Mouse (Mus musculus): ENCODE data around the gene Ankrd52. TPM values are rescaled to one million over a fixed set of nuclear protein-coding genes. Genes with fewer than 3 reads are reported as not detected.

Gene Ankrd52
- polyA plus RNA-seq, 1 experiment from 2014 or later = 9.6 TPM

DNA sequence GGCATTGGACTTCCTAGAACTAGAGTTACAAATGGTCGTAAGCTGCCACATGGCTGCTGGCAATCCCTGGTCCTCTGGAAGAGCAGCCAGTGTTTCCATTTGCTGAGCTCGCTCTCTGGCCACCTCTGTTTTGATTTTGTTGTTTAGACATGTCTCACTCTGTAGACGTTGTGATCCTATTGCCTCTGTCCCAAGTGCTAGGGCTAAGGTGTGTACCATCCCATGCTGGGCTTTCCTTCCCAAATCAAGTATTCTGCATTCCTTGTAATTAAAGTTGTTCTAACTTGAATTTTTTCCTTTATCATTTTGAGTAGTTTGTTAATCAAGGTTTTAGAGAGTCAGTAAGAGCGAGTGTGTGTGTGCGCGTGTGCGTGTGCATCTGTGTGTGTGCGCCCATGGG lies 29.4 kb upstream of the Ankrd52 start:
- Histone ChIP-seq H3K27ac (no peak overlapping the region), H3K36me3 (peaks cover 68% of the 10 kb centered on the region), H3K4me1 (replicated peaks) (peaks cover 3% of the 10 kb centered on the region; the same call in 1 of the 2 replicates), H3K4me3 (no peak overlapping the region), H3K27me3 (ENCODE audit: insufficient read depth, poor library complexity, severe bottlenecking) (no peaks in the 10 kb centered on the region), H3K9me3 (no peaks in the 10 kb centered on the region)
- DNase-seq (ENCODE audit: low spot score) = no peak
- 93% methylated on average over 8 of the region's 8 CpGs for WGBS

DNA sequence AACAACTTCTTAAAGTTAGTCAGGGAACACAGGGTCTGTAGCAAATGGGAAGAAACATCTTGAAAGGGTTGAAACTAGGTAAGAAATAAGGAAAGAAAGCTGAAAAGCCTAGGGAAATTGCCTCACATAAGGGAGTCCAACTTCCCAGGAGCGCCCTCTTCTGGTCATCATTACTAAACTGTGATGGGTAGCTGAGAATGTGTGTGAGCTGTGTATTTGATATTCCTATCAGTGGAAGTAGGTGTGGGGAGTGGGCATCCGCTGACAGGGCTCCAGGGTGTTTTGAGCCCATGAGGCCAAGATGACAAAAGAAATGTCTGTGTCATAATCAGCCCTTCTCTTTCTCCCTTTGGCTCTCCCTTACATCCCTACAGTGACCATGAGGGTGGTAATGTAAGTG lies 18.1 kb upstream of the Ankrd52 start:
- Histone ChIP-seq H3K4me3 (no peak overlapping the region), H3K27me3 (ENCODE audit: insufficient read depth, poor library complexity, severe bottlenecking) (no peaks in the 10 kb centered on the region), H3K9me3 (no peaks in the 10 kb centered on the region), H3K4me1 (replicated peaks) (no peaks in the 10 kb centered on the region), H3K27ac (no peak overlapping the region), H3K36me3 (peaks cover 97% of the 10 kb centered on the region)
- no peak for DNase-seq (ENCODE audit: low spot score)
- 57% methylated on average over 2 of the region's 2 CpGs for WGBS

DNA sequence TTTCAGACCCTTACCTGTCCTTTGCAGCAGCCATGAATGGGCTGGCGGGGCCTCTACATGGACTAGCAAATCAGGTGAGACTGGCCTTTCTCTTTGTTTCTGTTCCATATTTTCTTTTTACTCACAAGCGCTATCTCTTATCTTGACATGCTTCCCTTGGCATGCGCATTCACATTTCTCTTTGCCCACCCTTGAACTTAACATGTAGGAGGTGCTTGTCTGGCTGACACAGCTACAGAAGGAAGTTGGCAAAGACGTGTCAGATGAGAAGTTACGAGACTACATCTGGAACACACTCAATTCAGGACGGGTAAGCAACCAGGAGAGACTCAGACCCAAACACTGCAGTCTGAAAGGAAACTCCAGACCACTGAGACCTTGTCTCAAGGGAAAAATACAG lies 17.7 kb upstream of the Ankrd52 start:
- H3K27ac ChIP-seq = no peak overlapping the region
- no peaks in the 10 kb centered on the region for H3K4me1 ChIP-seq (replicated peaks)
- peaks cover 97% of the 10 kb centered on the region for H3K36me3 ChIP-seq
- no peak overlapping the region for H3K4me3 ChIP-seq
- 94% methylated on average over 6 of the region's 6 CpGs for WGBS
- H3K27me3 ChIP-seq (ENCODE audit: insufficient read depth, poor library complexity, severe bottlenecking) = no peaks in the 10 kb centered on the region
- DNase-seq (ENCODE audit: low spot score) = no peak
- H3K9me3 ChIP-seq = no peaks in the 10 kb centered on the region

DNA sequence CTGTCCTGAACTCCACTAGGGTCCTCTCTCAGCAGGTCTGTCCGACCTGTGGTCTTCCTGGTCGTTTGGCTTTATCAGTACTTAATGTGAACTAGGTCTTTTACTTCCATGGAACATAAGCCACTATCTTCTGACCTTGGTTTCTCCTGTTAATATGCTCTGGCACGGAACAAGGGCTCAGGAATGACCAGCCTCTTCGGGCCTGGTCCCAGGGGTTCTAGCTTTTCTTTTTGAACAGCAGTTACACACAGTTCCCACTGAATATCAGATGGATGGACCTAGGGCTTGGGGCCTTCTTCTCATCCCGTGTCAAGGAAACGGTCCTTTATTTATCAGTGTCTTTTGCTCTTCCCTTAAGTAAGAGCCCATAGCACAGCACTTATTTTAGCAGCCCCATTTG lies 15.1 kb upstream of the Ankrd52 start:
- H3K36me3 ChIP-seq = peaks cover 89% of the 10 kb centered on the region
- DNase-seq (ENCODE audit: low spot score) = no peak
- 91% methylated on average over 6 of the region's 6 CpGs for WGBS
- H3K4me1 ChIP-seq (replicated peaks) = no peaks in the 10 kb centered on the region
- H3K27ac ChIP-seq = no peak overlapping the region
- H3K9me3 ChIP-seq = no peaks in the 10 kb centered on the region
- no peaks in the 10 kb centered on the region for H3K27me3 ChIP-seq (ENCODE audit: insufficient read depth, poor library complexity, severe bottlenecking)
- no peak overlapping the region for H3K4me3 ChIP-seq

DNA sequence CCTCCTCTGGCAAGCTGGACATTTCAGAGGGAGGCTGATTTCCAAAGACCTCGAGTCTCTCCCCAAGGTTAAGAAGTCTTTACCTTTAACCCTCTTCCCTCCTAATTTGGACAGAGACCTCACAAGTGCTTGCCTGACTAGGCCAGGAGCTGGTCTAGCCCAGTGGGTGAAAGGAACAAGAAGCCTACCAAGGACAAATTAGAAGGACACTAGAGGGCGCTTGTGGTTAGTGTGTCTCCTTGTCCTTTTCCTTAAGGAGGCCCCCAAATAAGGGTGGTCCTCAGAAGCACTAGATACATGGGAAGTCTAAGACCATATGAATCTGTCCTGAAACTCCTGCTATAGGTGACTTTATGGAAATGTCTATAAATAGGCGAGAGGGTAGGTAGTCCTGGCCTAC lies 14.3 kb upstream of the Ankrd52 start:
- DNase-seq (ENCODE audit: low spot score) = peak; percentile 23
- H3K36me3 ChIP-seq = peaks cover 81% of the 10 kb centered on the region
- H3K4me1 ChIP-seq (replicated peaks) = peaks cover 2% of the 10 kb centered on the region
- WGBS = 53% methylated on average over 3 of the region's 3 CpGs
- H3K27me3 ChIP-seq (ENCODE audit: insufficient read depth, poor library complexity, severe bottlenecking) = no peaks in the 10 kb centered on the region
- H3K9me3 ChIP-seq = no peaks in the 10 kb centered on the region
- H3K27ac ChIP-seq = no peak overlapping the region
- no peak overlapping the region for H3K4me3 ChIP-seq

DNA sequence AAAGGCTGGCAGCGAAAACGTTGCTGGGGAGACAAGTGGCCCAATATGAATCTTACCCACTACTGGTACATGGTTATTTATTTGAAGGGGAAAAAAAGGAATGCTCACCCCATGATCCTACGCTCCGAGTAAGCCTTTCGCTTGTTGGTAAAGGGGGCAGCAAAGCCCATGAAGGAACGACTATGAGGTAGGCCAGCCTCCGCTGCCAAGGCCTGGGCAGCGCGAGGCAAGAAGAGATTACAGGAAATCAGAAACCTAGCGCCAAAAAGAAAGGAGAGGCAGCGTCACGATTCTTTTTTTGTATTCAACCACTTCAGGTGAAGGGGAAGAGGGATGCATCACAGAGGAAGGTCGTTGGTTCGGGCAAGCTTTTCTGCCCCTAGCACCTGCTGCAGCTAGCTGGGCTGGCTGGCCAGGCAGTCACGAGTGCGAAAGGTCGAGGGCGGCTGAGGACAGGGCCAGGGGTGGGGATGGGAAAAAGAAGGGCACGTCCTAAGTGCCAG lies 9.0 kb upstream of the Ankrd52 start:
- peaks cover 25% of the 10 kb centered on the region for H3K4me1 ChIP-seq (replicated peaks)
- peaks cover 28% of the 10 kb centered on the region for H3K36me3 ChIP-seq
- no peak for DNase-seq (ENCODE audit: low spot score)
- no peaks in the 10 kb centered on the region for H3K27me3 ChIP-seq (ENCODE audit: insufficient read depth, poor library complexity, severe bottlenecking)
- H3K27ac ChIP-seq = peak overlapping the region; percentile 89
- H3K9me3 ChIP-seq = no peaks in the 10 kb centered on the region
- peak overlapping the region; percentile 80 for H3K4me3 ChIP-seq
- WGBS = 17% methylated on average over 19 of the region's 19 CpGs

DNA sequence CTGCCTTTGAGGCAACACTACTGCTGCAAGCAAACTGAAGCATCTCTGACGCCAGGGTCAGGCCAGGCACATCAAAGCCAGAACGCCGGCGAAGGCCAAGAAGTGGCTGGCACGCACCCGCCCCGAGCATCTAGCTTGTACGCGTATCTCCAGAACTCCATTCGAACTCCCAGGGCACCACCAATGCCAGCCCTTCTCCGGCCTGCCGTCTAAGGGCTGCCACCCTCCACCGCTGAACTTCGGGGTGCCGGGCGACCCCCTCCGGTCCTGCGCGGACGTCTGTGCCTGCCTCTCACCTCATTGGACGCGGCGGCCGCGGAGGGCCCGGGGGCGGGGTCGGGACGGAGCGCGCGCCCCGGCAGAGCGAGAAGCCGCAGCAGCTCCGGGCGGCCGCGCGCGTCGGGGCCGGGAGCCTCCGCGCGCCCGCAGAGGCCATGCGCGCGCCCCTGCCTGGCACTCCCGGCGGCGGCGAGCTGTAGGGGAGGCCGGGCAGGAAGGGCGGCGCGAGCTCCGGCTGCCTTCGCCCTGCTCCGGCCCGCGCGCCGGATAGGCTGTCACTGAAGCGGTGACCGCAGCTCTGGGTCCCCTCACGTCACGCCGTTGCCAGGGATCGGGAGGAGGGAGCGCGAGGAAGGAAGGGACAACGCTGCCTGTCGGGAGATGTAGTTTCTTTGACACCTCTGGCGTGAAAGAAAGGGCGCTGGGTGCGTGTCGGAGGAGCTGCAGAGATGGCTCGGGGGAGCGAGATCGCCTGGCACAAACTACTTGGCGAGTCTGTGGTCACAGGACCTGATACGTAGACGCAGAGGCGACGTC lies 8.3 kb upstream of the Ankrd52 start, which contains the start of gene Coq10a:
Gene Coq10a (minus strand): TSS at position 596 of the 816 bp plus-strand sequence.
- DNase-seq (ENCODE audit: low spot score) = peak; percentile 92
- H3K27me3 ChIP-seq (ENCODE audit: insufficient read depth, poor library complexity, severe bottlenecking) = no peaks in the 10 kb centered on the region
- H3K4me3 ChIP-seq = peak within 1 kb of the TSS; percentile 80
- H3K27ac ChIP-seq = peak within 1 kb of the TSS; percentile 89
- no peaks in the 10 kb centered on the region for H3K9me3 ChIP-seq
- under 1% methylated on average over 87 of the region's 87 CpGs for WGBS
- peaks cover 21% of the 10 kb centered on the region for H3K36me3 ChIP-seq
- H3K4me1 ChIP-seq (replicated peaks) = peaks cover 25% of the 10 kb centered on the region

DNA sequence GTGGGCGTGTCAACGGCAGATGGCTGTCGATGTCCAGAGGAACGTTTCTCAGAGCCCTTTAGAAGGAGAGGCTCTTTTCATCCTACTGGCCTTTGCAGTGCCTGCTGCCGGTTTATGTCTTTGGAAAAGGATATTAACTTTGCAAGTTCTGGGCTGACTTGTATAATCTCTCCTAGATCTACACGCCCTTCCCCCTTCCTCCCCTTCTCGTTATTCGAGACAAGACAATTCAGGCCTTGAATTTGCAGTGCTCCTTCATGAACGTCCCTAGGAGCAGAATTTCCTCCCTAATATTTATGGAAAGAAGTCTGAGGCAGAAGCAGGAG lies 7.7 kb upstream of the Ankrd52 start:
- H3K4me1 ChIP-seq (replicated peaks) = peaks cover 25% of the 10 kb centered on the region
- H3K9me3 ChIP-seq = no peaks in the 10 kb centered on the region
- DNase-seq (ENCODE audit: low spot score) = no peak
- peaks cover 15% of the 10 kb centered on the region for H3K36me3 ChIP-seq
- peak overlapping the region; percentile 89 for H3K27ac ChIP-seq
- peak overlapping the region; percentile 80 for H3K4me3 ChIP-seq
- H3K27me3 ChIP-seq (ENCODE audit: insufficient read depth, poor library complexity, severe bottlenecking) = no peaks in the 10 kb centered on the region
- 9% methylated on average over 9 of the region's 9 CpGs for WGBS

DNA sequence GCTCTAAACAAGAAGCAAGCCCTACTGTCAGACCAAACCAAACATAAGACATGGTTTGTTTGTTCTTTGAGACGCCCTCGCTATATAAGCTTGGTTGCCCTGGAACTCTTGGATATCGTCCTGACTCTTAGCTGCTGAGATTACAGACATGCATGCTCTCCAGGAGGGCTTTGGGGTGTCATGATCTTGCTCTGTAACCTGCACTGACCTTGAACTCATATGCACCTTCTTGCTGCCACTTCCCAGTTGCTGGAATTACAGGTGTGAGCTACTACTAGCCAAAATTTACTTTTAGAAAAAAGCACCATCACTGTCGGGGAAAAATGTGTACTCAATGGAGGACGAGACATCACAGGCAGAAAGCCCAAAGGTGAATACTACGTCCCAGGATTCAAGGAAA lies 7.3 kb upstream of the Ankrd52 start:
- no peak for DNase-seq (ENCODE audit: low spot score)
- Histone ChIP-seq H3K36me3 (peaks cover 11% of the 10 kb centered on the region), H3K27me3 (ENCODE audit: insufficient read depth, poor library complexity, severe bottlenecking) (no peaks in the 10 kb centered on the region), H3K4me3 (peak overlapping the region; percentile 80), H3K27ac (peak overlapping the region; percentile 89), H3K9me3 (no peaks in the 10 kb centered on the region), H3K4me1 (replicated peaks) (peaks cover 25% of the 10 kb centered on the region)
- WGBS = 85% methylated on average over 6 of the region's 6 CpGs

DNA sequence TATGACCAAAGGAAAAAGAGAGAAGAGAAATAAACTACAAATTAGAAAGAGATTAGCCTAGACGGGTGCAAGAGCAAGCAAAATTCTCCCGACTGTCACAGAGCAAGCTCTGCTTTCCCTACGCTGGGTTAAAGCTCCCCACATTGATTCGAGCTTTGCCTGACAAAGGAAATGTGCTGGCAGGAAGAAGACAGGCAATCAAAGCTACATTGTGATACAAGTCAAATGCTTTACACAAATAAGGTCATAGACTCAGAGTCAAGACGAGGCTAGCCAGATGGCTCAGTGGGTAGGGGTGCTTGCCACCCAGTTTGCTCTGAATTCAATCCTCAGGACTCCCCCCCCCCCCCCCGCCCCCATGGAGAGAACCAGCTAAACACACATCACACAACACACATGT lies 6.9 kb upstream of the Ankrd52 start:
- Histone ChIP-seq H3K36me3 (peaks cover 8% of the 10 kb centered on the region), H3K4me3 (no peak overlapping the region), H3K9me3 (no peaks in the 10 kb centered on the region), H3K27ac (no peak overlapping the region), H3K27me3 (ENCODE audit: insufficient read depth, poor library complexity, severe bottlenecking) (no peaks in the 10 kb centered on the region), H3K4me1 (replicated peaks) (peaks cover 25% of the 10 kb centered on the region)
- WGBS = 69% methylated on average over 5 of the region's 6 CpGs
- no peak for DNase-seq (ENCODE audit: low spot score)

DNA sequence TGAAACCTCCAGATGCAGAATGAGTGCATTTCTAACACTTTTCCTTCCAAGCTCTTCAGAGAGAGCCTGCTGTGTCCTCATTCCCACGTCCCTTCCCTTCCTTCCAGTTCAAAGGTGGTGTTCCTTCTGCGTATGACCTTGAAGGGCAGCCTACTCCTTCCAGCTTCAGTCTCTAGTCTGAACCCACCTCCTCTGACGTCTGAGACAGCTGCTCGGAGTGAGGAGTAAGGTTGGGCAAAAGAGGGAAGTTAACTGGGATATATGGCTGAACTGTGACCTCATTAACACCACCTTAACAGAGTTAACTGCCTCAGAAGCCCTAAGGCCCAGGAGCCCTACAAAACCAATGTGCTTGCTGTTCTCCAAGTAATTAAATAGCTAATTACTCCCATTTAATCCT lies 6.3 kb upstream of the Ankrd52 start:
- Histone ChIP-seq H3K4me1 (replicated peaks) (peaks cover 25% of the 10 kb centered on the region), H3K9me3 (no peaks in the 10 kb centered on the region), H3K27ac (no peak overlapping the region), H3K27me3 (ENCODE audit: insufficient read depth, poor library complexity, severe bottlenecking) (no peaks in the 10 kb centered on the region), H3K4me3 (no peak overlapping the region), H3K36me3 (peaks cover 2% of the 10 kb centered on the region; the same call in 1 of the 2 replicates)
- 67% methylated on average over 4 of the region's 4 CpGs for WGBS
- no peak for DNase-seq (ENCODE audit: low spot score)

DNA sequence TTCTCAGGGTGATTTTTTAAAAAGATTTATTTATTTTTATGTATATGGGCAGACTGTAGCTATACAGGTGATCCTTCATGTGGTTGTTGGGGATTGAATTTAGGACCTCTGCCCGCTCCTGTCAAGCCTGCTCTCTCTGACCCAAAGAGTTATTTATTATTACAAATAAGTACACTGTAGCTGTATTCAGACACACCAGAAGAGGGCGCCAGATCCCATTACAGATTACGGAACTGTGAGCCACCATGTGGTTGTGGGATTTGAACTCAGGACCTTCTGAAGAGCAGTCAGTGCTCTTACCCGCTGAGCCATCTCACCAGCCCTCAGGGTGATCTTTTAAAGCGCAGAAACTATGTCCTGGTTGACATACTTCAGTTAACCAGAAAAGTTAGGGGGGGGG lies 4.8 kb upstream of the Ankrd52 start:
- Histone ChIP-seq H3K36me3 (no peaks in the 10 kb centered on the region), H3K4me1 (replicated peaks) (peaks cover 35% of the 10 kb centered on the region), H3K27me3 (ENCODE audit: insufficient read depth, poor library complexity, severe bottlenecking) (no peaks in the 10 kb centered on the region), H3K27ac (no peak overlapping the region), H3K9me3 (no peaks in the 10 kb centered on the region), H3K4me3 (no peak overlapping the region)
- no peak for DNase-seq (ENCODE audit: low spot score)
- WGBS = 79% methylated on average over 5 of the region's 5 CpGs

DNA sequence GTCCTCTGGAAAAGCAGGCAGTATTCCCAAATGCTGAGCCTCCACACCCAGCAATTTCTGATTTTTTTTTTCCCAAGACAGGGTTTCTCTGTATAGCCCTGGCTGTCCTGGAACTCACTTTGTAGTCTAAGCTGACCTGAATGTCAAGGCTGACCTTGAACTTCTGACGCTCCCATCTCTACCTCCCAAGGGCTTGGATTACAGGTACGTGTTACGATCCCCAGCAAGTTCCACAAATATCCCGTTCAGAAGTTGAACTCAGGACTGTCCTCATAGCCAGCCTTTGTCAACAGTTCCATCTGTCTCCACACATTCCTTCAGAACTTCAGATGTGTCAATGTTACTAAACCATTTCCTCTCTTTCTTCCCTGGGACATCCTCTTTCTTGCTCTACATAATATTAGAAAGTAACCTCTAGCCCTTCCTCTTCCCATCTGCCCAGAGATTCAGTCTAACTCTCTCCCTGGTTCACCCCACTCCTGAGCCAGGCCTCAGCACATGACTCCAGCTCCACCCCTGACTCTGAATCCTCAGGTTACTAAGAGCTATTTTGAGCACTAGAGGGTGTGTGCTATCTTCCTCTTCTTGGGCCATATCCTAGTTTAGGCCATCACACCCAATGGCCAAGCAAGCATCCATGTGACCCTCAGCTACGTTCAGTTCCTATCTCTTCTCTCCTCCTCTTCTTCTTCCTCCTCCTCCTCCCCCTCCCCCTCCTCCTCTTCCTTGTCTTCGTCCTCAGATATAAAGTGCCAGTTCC lies 3.7 kb upstream of the Ankrd52 start:
- Histone ChIP-seq H3K9me3 (no peaks in the 10 kb centered on the region), H3K4me1 (replicated peaks) (peaks cover 33% of the 10 kb centered on the region), H3K36me3 (peaks cover 3% of the 10 kb centered on the region), H3K27me3 (ENCODE audit: insufficient read depth, poor library complexity, severe bottlenecking) (no peaks in the 10 kb centered on the region), H3K4me3 (no peak overlapping the region), H3K27ac (no peak overlapping the region)
- DNase-seq (ENCODE audit: low spot score) = no peak
- WGBS = 85% methylated on average over 6 of the region's 6 CpGs

All from hindbrain, embryonic 10.5 days (tissue).